Mouse (Mus musculus) midbrain, embryonic 12.5 days (tissue): ENCODE data around the gene Kirrel2. TPM values are rescaled to one million over a fixed set of nuclear protein-coding genes. Genes with fewer than 3 reads are reported as not detected.
"Not testable (repeated sequence)": the region's sequence is repeated elsewhere in the genome, so short reads cannot be mapped to it uniquely, and the experiment has no call there.

Source experiments
- ATAC-seq: fragments of 200-750 bp; cut with Nextera tagmentation; 2 replicates; pipeline ENCODE4 v1.8.0; 2017; ENCODE audit warnings: low read depth, moderate TSS enrichment, moderate library complexity; ENCODE audit not compliant: low FRiP score
- H3K27ac ChIP-seq: fragments of 300-500 bp; sonication (generic); replicated peaks from 2 replicates; pipeline ENCODE4 v1.5.1; 2016; ENCODE audit warnings: mild to moderate bottlenecking
- H3K27me3 ChIP-seq: fragments of 300-500 bp; sonication (generic); 2 replicates; pipeline ENCODE4 v1.6.1; 2016; ENCODE audit warnings: mild to moderate bottlenecking
- H3K36me3 ChIP-seq: fragments of 300-500 bp; sonication (generic); 2 replicates; pipeline ENCODE4 v1.6.1; 2016
- H3K4me1 ChIP-seq: fragments of 300-500 bp; sonication (generic); 2 replicates; pipeline ENCODE4 v1.6.1; 2016
- H3K4me2 ChIP-seq: fragments of 300-500 bp; sonication (generic); replicated peaks from 2 replicates; pipeline ENCODE4 v1.6.1; 2016; ENCODE audit warnings: mild to moderate bottlenecking, moderate library complexity
- H3K4me3 ChIP-seq: fragments of 300-500 bp; sonication (generic); 2 replicates; pipeline ENCODE4 v1.5.1; 2016; ENCODE audit warnings: mild to moderate bottlenecking
- H3K9ac ChIP-seq: fragments of 300-500 bp; sonication (generic); replicated peaks from 2 replicates; pipeline ENCODE4 v1.6.1; 2016; ENCODE audit warnings: mild to moderate bottlenecking, moderate library complexity
- H3K9me3 ChIP-seq: fragments of 300-500 bp; sonication (generic); 2 replicates; pipeline ENCODE4 v1.6.1; 2016; ENCODE audit warnings: mild to moderate bottlenecking
- whole genome bisulfite sequencing: fragments of 180-500 bp; shearing (Covaris S2); methylation state at CpG from one replicate; pipeline ENCODE4 v1.1.7; 2016; 5-methylcytosine and 5-hydroxymethylcytosine counted together
- polyA plus RNA-seq: library from polyadenylated mRNA; unstranded; fragments of >200 nt; fragmentation: Nextera tagmentation; extraction: Ambion mirVana; gene quantifications from 2 replicates; pipeline ENCODE4 v1.2.1, GENCODE M21; 2016

The Kirrel2 gene
- polyA plus RNA-seq: 1.6 and 4.7 TPM in 2 replicates

GRCm38 (mm10) chr7:30457629-30458330 is at the start of gene Kirrel2, which contains the start of gene Nphs1:
Gene Kirrel2 (minus strand): TSS chr7:30457690.
Gene Nphs1 (plus strand): TSS chr7:30458315.
- Histone ChIP-seq H3K9ac (peak within 1 kb of the TSS; percentile 46), H3K4me3 (peak within 1 kb of the TSS; percentile 31), H3K4me2 (peak within 1 kb of the TSS; percentile 56), H3K36me3 (no peaks in the 10 kb centered on the region), H3K9me3 (no peaks in the 10 kb centered on the region), H3K27me3 (peaks cover 99% of the 10 kb centered on the region), H3K4me1 (peaks cover 27% of the 10 kb centered on the region), H3K27ac (no peak within 1 kb of the TSS; the same call in 1 of the 2 replicates)
- ATAC-seq: peak; percentile 90
- under 1% methylated on average over 15 of the region's 16 CpGs for WGBS

- H3K4me1 ChIP-seq, H3K36me3 ChIP-seq, H3K27ac ChIP-seq, H3K9ac ChIP-seq, ATAC-seq, H3K27me3 ChIP-seq, H3K4me3 ChIP-seq, H3K4me2 ChIP-seq, H3K9me3 ChIP-seq: not testable (repeated sequence)
- 65% methylated on average over 5 of the region's 5 CpGs for WGBS
Observed at GRCm38 (mm10) chr7:30501159-30501558, 43.7 kb upstream of the Kirrel2 start.

- H3K36me3 ChIP-seq, H3K27ac ChIP-seq, H3K4me1 ChIP-seq, H3K4me2 ChIP-seq, H3K4me3 ChIP-seq, H3K9ac ChIP-seq, ATAC-seq, H3K9me3 ChIP-seq: not testable (repeated sequence)
- peaks cover 17% of the 10 kb centered on the region for H3K27me3 ChIP-seq
- 63% methylated on average over 5 of the region's 5 CpGs for WGBS
Observed at GRCm38 (mm10) chr7:30495506-30496042, 38.1 kb upstream of the Kirrel2 start.

GRCm38 (mm10) chr7:30493401-30493931 is 36.0 kb upstream of the Kirrel2 start, which contains the start of gene Prodh2:
Gene Prodh2 (plus strand): TSS chr7:30493622.
- no peak for ATAC-seq
- Histone ChIP-seq H3K4me3 (no peak within 1 kb of the TSS), H3K36me3 (no peaks in the 10 kb centered on the region), H3K27ac (no peak within 1 kb of the TSS), H3K9ac (no peak within 1 kb of the TSS), H3K4me1 (peaks cover 4% of the 10 kb centered on the region; the same call in 1 of the 2 replicates), H3K4me2 (no peak within 1 kb of the TSS), H3K27me3 (peaks cover 20% of the 10 kb centered on the region), H3K9me3 (no peaks in the 10 kb centered on the region)
- WGBS: 62% methylated on average over 11 of the region's 11 CpGs

- no peak overlapping the region for H3K4me2 ChIP-seq
- no peak overlapping the region for H3K4me3 ChIP-seq
- ATAC-seq: no peak
- peaks cover 20% of the 10 kb centered on the region for H3K27me3 ChIP-seq
- WGBS: 14% methylated on average over 4 of the region's 4 CpGs
- H3K9me3 ChIP-seq: no peaks in the 10 kb centered on the region
- peaks cover 4% of the 10 kb centered on the region; the same call in 1 of the 2 replicates for H3K4me1 ChIP-seq
- H3K36me3 ChIP-seq: no peaks in the 10 kb centered on the region
- H3K9ac ChIP-seq: no peak overlapping the region
- H3K27ac ChIP-seq: no peak overlapping the region
Observed at GRCm38 (mm10) chr7:30492765-30493164, 35.3 kb upstream of the Kirrel2 start.

- Histone ChIP-seq H3K4me2 (no peak overlapping the region), H3K4me1 (peaks cover 4% of the 10 kb centered on the region; the same call in 1 of the 2 replicates), H3K9ac (no peak overlapping the region), H3K4me3 (no peak overlapping the region), H3K9me3 (no peaks in the 10 kb centered on the region), H3K27ac (no peak overlapping the region), H3K27me3 (peaks cover 20% of the 10 kb centered on the region), H3K36me3 (no peaks in the 10 kb centered on the region)
- WGBS: 21% methylated on average over 6 of the region's 6 CpGs
- no peak for ATAC-seq
Observed at GRCm38 (mm10) chr7:30490957-30491307, 33.4 kb upstream of the Kirrel2 start.

- Histone ChIP-seq H3K9me3 (no peaks in the 10 kb centered on the region), H3K27ac (no peak overlapping the region), H3K4me1 (peaks cover 4% of the 10 kb centered on the region; the same call in 1 of the 2 replicates), H3K27me3 (peaks cover 20% of the 10 kb centered on the region), H3K4me2 (no peak overlapping the region), H3K4me3 (no peak overlapping the region), H3K36me3 (no peaks in the 10 kb centered on the region), H3K9ac (no peak overlapping the region)
- ATAC-seq: no peak
- 33% methylated on average over 16 of the region's 16 CpGs for WGBS
Observed at GRCm38 (mm10) chr7:30490251-30490956, 32.9 kb upstream of the Kirrel2 start.

GRCm38 (mm10) chr7:30484250-30484649 is 26.8 kb upstream of the Kirrel2 start:
- H3K9ac ChIP-seq: no peak overlapping the region
- H3K4me2 ChIP-seq: no peak overlapping the region
- no peaks in the 10 kb centered on the region for H3K9me3 ChIP-seq
- no peaks in the 10 kb centered on the region for H3K36me3 ChIP-seq
- ATAC-seq: no peak
- 15% methylated on average over 8 of the region's 8 CpGs for WGBS
- no peaks in the 10 kb centered on the region for H3K4me1 ChIP-seq
- H3K27me3 ChIP-seq: peaks cover 20% of the 10 kb centered on the region
- H3K4me3 ChIP-seq: no peak overlapping the region
- H3K27ac ChIP-seq: no peak overlapping the region

GRCm38 (mm10) chr7:30477415-30478381 is 20.2 kb upstream of the Kirrel2 start:
- peak overlapping the region; percentile 60 for H3K27ac ChIP-seq

GRCm38 (mm10) chr7:30476136-30476535 is 18.6 kb upstream of the Kirrel2 start:
- not testable (repeated sequence) for H3K4me1 ChIP-seq, H3K4me3 ChIP-seq, H3K9me3 ChIP-seq, ATAC-seq, H3K27ac ChIP-seq, H3K9ac ChIP-seq, H3K27me3 ChIP-seq, H3K4me2 ChIP-seq, H3K36me3 ChIP-seq
- WGBS: 87% methylated on average over 7 of the region's 7 CpGs

More at GRCm38 (mm10) chr7:30477415-30478381, 20.2 kb upstream of the Kirrel2 start:
- Histone ChIP-seq H3K4me3 (peak overlapping the region; percentile 33), H3K36me3 (no peaks in the 10 kb centered on the region), H3K27me3 (peaks cover 19% of the 10 kb centered on the region), H3K9ac (peak overlapping the region; percentile 41), H3K4me1 (peaks cover 10% of the 10 kb centered on the region), H3K4me2 (peak overlapping the region; percentile 48), H3K9me3 (no peaks in the 10 kb centered on the region)
- WGBS: 10% methylated on average over 28 of the region's 32 CpGs
- peak; percentile 84 for ATAC-seq

- Histone ChIP-seq H3K4me1 (peaks cover 10% of the 10 kb centered on the region), H3K9me3 (0 out of 2 replicates have a peak, but pooled peaks cover 4% of the 10 kb centered on the region), H3K27ac (no peak overlapping the region), H3K4me2 (no peak overlapping the region), H3K9ac (no peak overlapping the region), H3K4me3 (no peak overlapping the region), H3K36me3 (no peaks in the 10 kb centered on the region), H3K27me3 (peaks cover 8% of the 10 kb centered on the region)
- WGBS: 70% methylated on average over 4 of the region's 4 CpGs
- no peak for ATAC-seq
Observed at GRCm38 (mm10) chr7:30474999-30475398, 17.5 kb upstream of the Kirrel2 start.
